Mouse (Mus musculus) lung, postnatal 0 days (tissue): ENCODE measurements around the gene Tspan18. TPM values are rescaled to one million over a fixed set of nuclear protein-coding genes. Genes with fewer than 3 reads are reported as not detected.

Experiments
- ATAC-seq: fragments of 200-750 bp; cut with Nextera tagmentation; 2 replicates; pipeline ENCODE4 v1.8.0; 2017; ENCODE audit warnings: moderate library complexity
- DNase-seq: peaks from one replicate; pipeline ENCODE4 v3.0.0-alpha.2; 2016; ENCODE audit warnings: low spot score
- H3K27ac ChIP-seq: fragments of 300-500 bp; sonication (generic); 2 replicates; pipeline ENCODE4 v1.5.1; 2014; ENCODE audit warnings: antibody characterized with exemption, mild to moderate bottlenecking, low read length, mixed read lengths
- H3K27me3 ChIP-seq: fragments of 300-500 bp; sonication (generic); replicated peaks from 2 replicates; pipeline ENCODE4 v1.6.1; 2014; ENCODE audit warnings: low read length, mixed read lengths; ENCODE audit not compliant: insufficient read depth
- H3K36me3 ChIP-seq: fragments of 300-500 bp; sonication (generic); 2 replicates; pipeline ENCODE4 v1.6.1; 2014; ENCODE audit warnings: low read length, mixed read lengths; ENCODE audit not compliant: insufficient read depth
- H3K4me1 ChIP-seq: fragments of 300-500 bp; sonication (generic); 2 replicates; pipeline ENCODE4 v1.6.1; 2014; ENCODE audit warnings: antibody characterized with exemption, low read depth, low read length, mixed read lengths; ENCODE audit not compliant: insufficient read depth
- H3K4me2 ChIP-seq: fragments of 300-500 bp; sonication (generic); replicated peaks from 2 replicates; pipeline ENCODE4 v1.6.1; 2014; ENCODE audit warnings: low read depth, mild to moderate bottlenecking, low read length, moderate library complexity, mixed read lengths
- H3K4me3 ChIP-seq: fragments of 300-500 bp; sonication (generic); 2 replicates; pipeline ENCODE4 v1.5.1; 2014; ENCODE audit warnings: low read depth, low read length
- H3K9ac ChIP-seq: fragments of 300-500 bp; sonication (generic); replicated peaks from 2 replicates; pipeline ENCODE4 v1.6.1; 2014; ENCODE audit warnings: low read depth, mild to moderate bottlenecking
- H3K9me3 ChIP-seq: fragments of 300-500 bp; sonication (generic); 2 replicates; pipeline ENCODE4 v1.6.1; 2016; ENCODE audit warnings: low read length, mixed read lengths
- CTCF ChIP-seq: IDR thresholded peaks from 2 replicates; pipeline ENCODE4 v1.5.1; 2016; ENCODE audit warnings: antibody characterized with exemption, mild to moderate bottlenecking
- EP300 ChIP-seq: IDR thresholded peaks from 2 replicates; pipeline ENCODE4 v1.6.1; 2016; ENCODE audit warnings: antibody characterized with exemption, mild to moderate bottlenecking, control low read depth
- WGBS: fragments of 180-500 bp; shearing (Covaris S2); extraction: QIAGEN DNeasy Blood & Tissue Kit; methylation state at CpG from one replicate; pipeline ENCODE4 v1.1.7; 2014; 5-methylcytosine and 5-hydroxymethylcytosine counted together
- polyA plus RNA-seq: library from polyadenylated mRNA; unstranded; fragments of >200 nt; fragmentation: Nextera tagmentation; extraction: Ambion mirVana; gene quantifications from 2 replicates; pipeline ENCODE4 v1.2.1, GENCODE M21; 2015

Tspan18 gene
- polyA plus RNA-seq, 1 experiment from 2014 or later: 36.4 TPM

GRCm38 (mm10) chr2:93180077-93180844 is 154.0 kb downstream of the Tspan18 start:
- H3K4me1 ChIP-seq: peaks cover 14% of the 10 kb centered on the region; the same call in 1 of the 2 replicates
- no peak overlapping the region for H3K9ac ChIP-seq
- no peak overlapping the region for H3K27ac ChIP-seq
- H3K36me3 ChIP-seq: no peaks in the 10 kb centered on the region
- H3K9me3 ChIP-seq: no peaks in the 10 kb centered on the region
- 0 out of 2 replicates have a peak overlapping the region, but pooled peaks have one; percentile 2 for H3K4me3 ChIP-seq
- TF ChIP-seq EP300 (no peak), CTCF (no peak)
- ATAC-seq (no peak), DNase-seq (no peak)
- WGBS: 7% methylated on average over 41 of the region's 41 CpGs
- H3K27me3 ChIP-seq: peaks cover 9% of the 10 kb centered on the region; the same call in 1 of the 2 replicates
- H3K4me2 ChIP-seq: peak overlapping the region; percentile 39

GRCm38 (mm10) chr2:93179603-93180002 is 154.7 kb downstream of the Tspan18 start:
- Histone ChIP-seq H3K4me3 (no peak overlapping the region), H3K9me3 (no peaks in the 10 kb centered on the region), H3K4me2 (no peak overlapping the region), H3K36me3 (no peaks in the 10 kb centered on the region), H3K9ac (no peak overlapping the region), H3K4me1 (peaks cover 14% of the 10 kb centered on the region; the same call in 1 of the 2 replicates), H3K27ac (no peak overlapping the region), H3K27me3 (peaks cover 9% of the 10 kb centered on the region; the same call in 1 of the 2 replicates)
- no peak for ATAC-seq
- TF ChIP-seq EP300: no peak
- no peak for TF ChIP-seq CTCF
- WGBS: 76% methylated on average over 5 of the region's 5 CpGs
- no peak for DNase-seq

- peaks cover 14% of the 10 kb centered on the region; the same call in 1 of the 2 replicates for H3K4me1 ChIP-seq
- H3K9me3 ChIP-seq: no peaks in the 10 kb centered on the region
- H3K9ac ChIP-seq: no peak overlapping the region
- no peak for DNase-seq
- H3K4me3 ChIP-seq: no peak overlapping the region
- no peak for ATAC-seq
- 75% methylated on average over 4 of the region's 4 CpGs for WGBS
- H3K27me3 ChIP-seq: peaks cover 9% of the 10 kb centered on the region; the same call in 1 of the 2 replicates
- no peaks in the 10 kb centered on the region for H3K36me3 ChIP-seq
- H3K4me2 ChIP-seq: no peak overlapping the region
- TF ChIP-seq CTCF (no peak), EP300 (no peak)
- H3K27ac ChIP-seq: no peak overlapping the region
Measured at GRCm38 (mm10) chr2:93178313-93178677, 156.0 kb downstream of the Tspan18 start.

- no peak overlapping the region for H3K9ac ChIP-seq
- no peak for DNase-seq
- no peaks in the 10 kb centered on the region for H3K36me3 ChIP-seq
- ATAC-seq: no peak
- WGBS: 83% methylated on average over 20 of the region's 20 CpGs
- H3K27me3 ChIP-seq: peaks cover 9% of the 10 kb centered on the region; the same call in 1 of the 2 replicates
- no peak overlapping the region for H3K27ac ChIP-seq
- TF ChIP-seq CTCF: no peak
- TF ChIP-seq EP300: no peak
- H3K4me3 ChIP-seq: no peak overlapping the region
- H3K4me2 ChIP-seq: no peak overlapping the region
- H3K9me3 ChIP-seq: no peaks in the 10 kb centered on the region
- peaks cover 14% of the 10 kb centered on the region; the same call in 1 of the 2 replicates for H3K4me1 ChIP-seq
Measured at GRCm38 (mm10) chr2:93177668-93178312, 156.5 kb downstream of the Tspan18 start.

- H3K4me2 ChIP-seq: peak overlapping the region; percentile 38
- DNase-seq (peak; percentile 52), ATAC-seq (peak; percentile 28; the same call in 1 of the 2 replicates)
- no peak overlapping the region for H3K27ac ChIP-seq
- H3K4me3 ChIP-seq: no peak overlapping the region
- TF ChIP-seq EP300 (no peak), CTCF (no peak)
- peaks cover 9% of the 10 kb centered on the region; the same call in 1 of the 2 replicates for H3K27me3 ChIP-seq
- no peaks in the 10 kb centered on the region for H3K9me3 ChIP-seq
- no peak overlapping the region for H3K9ac ChIP-seq
- WGBS: 11% methylated on average over 17 of the region's 17 CpGs
- no peaks in the 10 kb centered on the region for H3K36me3 ChIP-seq
- H3K4me1 ChIP-seq: peaks cover 14% of the 10 kb centered on the region; the same call in 1 of the 2 replicates
Measured at GRCm38 (mm10) chr2:93176871-93177667, 157.2 kb downstream of the Tspan18 start.
